Mouse (Mus musculus): ENCODE data around the gene Camk2n2.

Camk2n2 gene

GRCm38 (mm10) chr16:20610501-20611356 lies 10.4 kb downstream of the Camk2n2 start:
- DNase-seq (ENCODE audit: low spot score), result peak; percentile 81

DNA sequence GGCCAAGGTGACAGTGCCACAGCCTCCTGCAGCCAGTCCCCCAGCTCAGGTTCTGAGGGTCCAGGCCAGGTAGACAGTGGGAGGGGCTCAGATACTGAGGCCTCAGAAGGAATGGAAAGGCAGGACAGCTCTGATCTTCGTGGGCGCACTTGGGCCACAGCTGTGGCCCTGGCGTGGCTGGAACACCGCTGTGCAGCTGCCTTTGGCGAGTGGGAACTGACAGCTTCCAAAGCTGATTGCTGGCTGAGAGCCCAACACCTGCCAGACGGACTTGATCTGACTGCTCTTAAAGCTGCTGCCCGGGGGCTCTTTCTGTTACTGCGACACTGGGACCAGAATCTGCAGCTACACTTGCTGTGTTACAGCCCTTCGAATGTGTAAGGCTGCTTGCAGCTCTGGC lies 16.4 kb downstream of the Camk2n2 start:
- DNase-seq (ENCODE audit: low spot score), result no peak

- DNase-seq (ENCODE audit: low spot score), result no peak
Observed at GRCm38 (mm10) chr16:20600511-20600910, 20.6 kb downstream of the Camk2n2 start.

GRCm38 (mm10) chr16:20596687-20597441 lies 24.2 kb downstream of the Camk2n2 start:
- no peak for DNase-seq (ENCODE audit: low spot score)

- DNase-seq (ENCODE audit: low spot score), result no peak
Observed at GRCm38 (mm10) chr16:20595737-20596136, 25.4 kb downstream of the Camk2n2 start.

DNA sequence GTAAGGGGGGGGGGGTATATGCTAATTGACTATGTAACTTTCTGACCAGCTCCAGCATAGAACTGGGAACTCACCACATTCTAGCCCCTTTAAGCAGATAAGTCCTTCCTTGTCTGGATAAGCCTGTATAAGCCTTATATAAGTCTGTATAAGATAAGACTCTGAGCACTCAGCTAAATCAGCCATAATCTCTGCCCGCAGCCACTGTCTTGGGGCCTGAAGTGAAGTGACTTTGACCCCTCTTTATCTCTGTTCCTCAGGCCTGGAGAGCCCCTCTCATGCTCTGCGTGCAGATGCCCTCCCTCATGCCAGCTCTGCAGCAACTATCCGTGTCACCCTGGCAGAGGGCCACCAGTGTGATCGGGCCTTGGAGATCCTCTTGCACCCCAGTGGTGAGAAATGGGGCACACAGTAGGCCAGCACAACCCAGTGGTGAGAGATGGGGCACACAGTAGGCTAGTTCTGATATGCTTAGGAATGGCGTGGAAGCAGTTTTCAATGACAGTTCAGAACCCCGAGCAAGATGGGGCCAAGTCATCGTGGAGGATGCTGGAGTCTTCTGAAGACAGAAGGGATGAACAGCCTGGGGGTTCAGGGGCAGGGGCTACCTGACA lies 25.9 kb downstream of the Camk2n2 start:
- no peak for DNase-seq (ENCODE audit: low spot score)

DNA sequence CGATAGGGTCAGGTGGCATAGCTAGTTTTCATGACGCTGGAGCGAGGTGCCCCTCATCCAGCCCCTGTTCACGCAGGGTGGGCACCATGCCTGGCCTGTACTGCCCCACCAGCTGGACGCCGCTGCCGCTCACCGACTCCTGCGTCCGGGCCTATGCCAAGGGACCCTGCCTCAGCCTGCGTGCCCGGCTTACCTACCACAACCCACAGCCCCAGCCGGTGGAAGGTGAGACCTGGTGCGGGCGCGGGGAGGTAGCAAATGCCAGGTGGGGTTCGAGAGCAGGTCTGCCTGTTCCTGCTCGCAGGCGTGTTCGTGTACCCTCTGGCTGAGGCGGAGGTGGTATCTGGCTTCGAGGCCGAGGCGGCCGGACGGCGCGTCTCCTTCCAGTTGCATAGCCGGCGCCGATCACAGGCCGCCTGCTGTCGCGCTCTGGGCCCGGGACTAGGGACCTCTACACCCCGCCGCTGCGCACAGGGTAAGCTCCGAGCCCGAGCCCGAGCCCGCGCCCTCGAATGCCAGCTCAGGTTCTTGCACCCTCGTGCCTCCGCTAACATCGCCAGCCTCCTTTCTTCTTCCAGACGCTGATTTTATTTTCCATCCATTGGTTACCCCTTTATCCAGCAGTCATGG lies 29.9 kb downstream of the Camk2n2 start:
- no peak for DNase-seq (ENCODE audit: low spot score)

DNA sequence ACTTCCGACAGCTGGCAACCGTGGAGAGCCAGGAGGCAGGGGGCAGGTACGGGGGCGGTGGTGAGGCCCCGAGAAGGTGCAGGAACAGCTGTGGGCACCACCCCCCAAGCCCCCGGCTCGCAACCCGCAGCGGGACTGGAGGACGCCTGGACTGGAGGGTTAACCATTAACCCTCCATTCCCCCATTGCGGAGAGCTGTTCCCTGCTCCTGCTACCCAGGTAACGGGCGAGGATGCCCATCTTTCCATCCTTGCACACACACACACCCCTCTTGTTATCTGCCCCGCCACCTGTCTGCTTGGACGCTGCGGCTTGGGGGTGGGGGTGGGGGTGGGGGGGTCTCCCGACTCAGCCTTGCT lies 30.4 kb downstream of the Camk2n2 start:
- DNase-seq (ENCODE audit: low spot score), result no peak

- DNase-seq (ENCODE audit: low spot score), result no peak
Observed at GRCm38 (mm10) chr16:20589939-20590679, 31.0 kb downstream of the Camk2n2 start.

DNA sequence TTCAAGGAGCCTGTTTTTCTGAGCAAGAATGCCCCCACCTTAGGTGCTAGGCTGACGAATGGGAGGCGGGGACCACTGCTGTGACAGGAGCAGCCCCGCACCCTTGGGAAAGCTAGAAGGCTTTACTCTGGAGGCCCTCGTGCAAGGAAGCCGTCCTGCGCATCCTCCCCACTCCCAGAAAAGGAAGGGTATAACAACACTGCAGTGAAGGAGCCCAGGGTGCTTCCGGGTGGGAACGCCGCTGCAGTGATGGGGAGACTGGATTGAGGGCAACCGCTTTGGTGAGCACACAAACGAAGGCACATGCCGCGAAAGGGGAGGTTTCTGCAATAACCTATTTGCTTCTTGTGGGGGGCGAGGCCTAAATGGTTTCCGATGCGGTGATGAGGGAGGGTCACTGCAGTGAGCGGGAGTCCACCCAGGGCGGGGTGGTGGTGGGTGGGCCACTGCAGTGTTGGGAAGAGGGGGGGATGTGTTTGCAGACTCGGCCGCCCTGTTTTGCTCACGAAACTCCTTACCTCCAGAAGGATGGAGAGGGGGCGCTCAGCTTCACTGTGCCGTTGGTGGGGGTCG lies 31.6 kb downstream of the Camk2n2 start, which contains the start of gene Vwa5b2:
Gene Vwa5b2, plus strand, starts transcription at position 106 of the 573 bp plus-strand sequence.
- DNase-seq (ENCODE audit: low spot score), result no peak
